Mouse (Mus musculus) embryo, embryonic 9.5 days (tissue): ENCODE data around the gene Rxfp3.
"Not testable (repeated sequence)": the region's sequence is repeated elsewhere in the genome, so short reads cannot be mapped to it uniquely, and the experiment has no call there.

ENCODE experiments used
- DNase-seq: peaks from one replicate; pipeline ENCODE4 v3.0.0-alpha.2; 2017; ENCODE audit errors: extremely low spot score

The Rxfp3 gene

DNA sequence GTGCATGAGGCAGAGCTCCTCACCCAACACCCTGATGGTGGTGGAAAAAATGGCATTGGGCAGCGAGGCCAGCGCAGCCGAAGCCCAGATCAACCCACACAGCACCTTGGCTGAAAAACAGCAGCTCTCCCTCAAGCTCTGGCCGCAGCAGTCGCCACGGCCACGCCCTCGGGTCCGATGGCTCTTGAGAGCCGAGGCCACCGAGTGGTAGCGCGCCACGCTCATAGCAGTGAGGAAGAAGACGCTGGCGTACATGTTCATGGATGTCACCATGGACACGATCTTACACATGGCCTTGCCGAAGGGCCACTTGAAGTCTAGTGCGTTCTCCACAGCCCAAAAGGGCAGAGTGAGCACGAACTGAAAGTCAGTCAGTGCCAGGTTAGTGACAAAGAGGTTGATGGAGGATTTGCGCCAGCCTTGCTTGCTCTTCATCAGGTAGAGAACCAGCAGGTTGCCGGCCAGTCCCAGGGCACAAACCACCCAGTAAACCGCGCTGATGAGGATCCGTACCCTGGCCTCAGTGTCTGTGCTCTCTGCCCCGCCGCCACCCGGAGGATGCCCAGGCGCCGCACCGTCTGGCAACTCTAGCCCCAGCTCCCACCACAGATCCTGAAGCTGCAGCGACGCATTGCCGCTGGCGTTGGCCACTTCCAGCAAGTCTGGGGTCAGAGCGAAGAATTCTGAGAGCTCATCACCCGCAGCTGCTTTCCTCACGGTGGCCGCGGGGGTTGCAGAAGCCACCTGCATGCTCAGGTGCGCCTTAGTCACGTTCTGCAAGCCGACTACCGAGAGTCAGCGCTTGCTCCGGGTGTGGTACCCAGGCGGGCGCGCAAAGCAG lies 1.0 kb downstream of the Rxfp3 start:
- DNase-seq, result peak; percentile 32

DNA sequence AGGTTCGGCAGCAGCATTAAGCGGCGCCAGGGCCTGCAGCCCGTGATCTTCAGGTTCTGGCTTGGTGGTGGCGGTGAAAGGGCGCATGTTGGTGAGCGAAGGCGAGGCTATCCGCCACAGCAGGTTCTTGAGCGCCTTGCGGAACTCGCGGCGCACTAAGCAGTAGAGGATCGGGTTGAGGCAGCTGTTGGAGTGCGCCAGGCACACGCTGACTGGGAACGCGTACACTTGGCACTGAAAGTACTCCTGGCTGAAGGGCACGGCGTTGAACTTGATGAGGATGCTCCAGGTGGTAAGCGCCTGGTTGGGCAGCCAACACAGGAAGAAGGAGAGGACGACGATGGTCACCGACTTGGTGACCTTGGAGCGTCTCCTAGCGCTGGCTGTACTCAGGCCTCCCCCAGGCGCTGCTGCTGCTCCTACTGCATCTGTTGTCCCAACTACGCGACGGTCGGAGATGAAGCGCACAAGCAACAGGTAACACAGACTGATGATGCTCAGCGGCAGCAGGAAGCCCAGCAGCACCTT lies 1.8 kb downstream of the Rxfp3 start:
- no peak for DNase-seq

DNA sequence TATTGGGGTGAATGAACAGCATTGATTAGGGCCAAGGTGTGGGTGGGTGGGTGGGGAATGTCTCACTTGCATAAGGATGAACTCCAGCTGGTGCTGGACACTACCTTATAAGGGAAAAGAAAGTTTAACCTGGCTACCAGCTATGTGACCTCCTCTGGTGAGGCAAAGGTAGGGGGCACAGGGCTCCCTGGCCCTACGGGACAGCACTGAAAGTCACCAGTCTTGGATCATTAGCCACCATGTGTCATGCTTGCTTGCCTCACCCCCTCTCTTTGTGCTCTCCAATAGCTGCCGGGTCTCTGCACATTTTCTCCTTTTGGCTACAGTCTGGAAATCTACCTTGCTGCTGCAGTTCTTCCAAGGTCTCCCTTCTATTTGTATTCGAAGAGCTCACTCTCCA lies 7.6 kb downstream of the Rxfp3 start:
- no peak for DNase-seq

DNA sequence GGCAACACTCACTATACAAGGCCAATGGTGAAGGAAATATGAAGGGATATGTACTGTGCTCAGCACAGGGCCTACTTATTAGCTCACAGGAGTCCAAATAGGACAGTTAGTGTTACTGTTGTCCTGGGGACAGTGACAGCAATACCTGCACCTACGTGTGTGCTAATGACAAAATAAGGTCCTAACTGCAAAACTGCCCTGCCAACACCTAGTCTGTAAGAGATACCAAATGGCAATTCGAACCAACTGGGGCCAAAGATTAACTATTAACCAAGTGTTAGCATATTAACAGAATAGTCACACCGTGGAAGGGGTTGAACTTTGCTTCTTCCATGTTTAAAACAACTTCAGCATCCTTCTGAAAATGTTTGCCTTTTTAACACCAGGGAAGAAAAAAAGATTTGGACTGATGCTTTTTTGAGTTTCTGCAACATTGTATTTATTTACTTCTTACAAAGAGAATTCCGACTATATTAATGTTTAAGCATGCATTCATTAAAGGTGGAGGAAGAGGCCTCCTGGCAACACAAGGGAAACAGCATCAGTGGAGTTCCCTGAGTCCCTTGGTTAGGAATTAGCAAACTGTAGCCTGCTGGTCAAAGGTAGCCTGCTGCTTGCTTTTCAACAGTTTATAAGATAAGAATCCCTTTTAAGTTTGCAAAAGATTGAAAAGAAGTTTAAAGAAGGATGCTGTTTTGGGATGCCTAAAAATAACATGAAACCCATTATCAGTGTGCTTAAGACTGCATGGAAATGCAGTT lies 10.8 kb downstream of the Rxfp3 start:
- DNase-seq, result no peak

DNA sequence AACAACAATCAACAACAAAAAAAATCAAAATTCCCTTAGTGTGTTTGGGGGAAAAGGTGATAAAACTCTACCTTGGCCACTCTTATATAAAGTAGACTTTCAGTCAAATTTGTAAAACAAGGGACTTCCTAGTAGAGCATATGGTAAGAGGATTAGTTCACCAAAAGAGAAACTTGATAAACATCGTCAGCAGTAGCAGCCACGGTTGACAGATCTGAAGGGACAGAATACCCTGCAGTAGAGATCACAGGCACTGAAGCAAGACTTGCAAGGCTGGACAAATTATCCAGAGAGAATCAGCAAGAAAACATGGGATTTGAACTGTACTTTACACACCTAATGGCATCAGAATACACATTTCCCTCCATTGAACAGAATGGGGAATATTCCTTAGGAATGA lies 22.9 kb downstream of the Rxfp3 start:
- DNase-seq, result no peak

DNA sequence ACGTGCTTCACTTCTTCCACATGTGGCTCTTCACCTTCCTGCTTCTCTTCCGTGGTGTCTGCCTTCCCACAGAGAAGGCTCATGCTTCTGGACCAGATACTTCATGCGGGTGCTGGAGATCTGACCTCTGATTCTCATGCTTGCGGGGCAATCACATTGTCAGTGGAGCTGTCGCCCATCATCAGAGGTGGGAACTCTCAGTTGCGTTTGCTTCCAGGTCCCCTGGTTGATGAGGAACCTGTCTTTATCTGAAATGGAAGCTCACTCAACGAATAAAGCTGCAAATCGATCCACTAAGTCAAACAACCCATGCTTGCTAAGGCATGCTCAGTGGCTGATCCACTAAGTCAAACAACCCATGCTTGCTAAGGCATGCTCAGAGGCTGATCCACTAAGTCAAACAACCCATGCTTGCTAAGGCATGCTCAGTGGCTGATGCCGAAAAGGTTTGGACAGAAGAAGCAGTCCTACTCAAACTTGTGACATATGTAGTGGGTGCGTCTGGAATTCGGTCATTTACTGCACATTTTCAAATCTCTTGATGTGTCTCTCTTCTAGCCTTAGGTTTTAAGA lies 26.7 kb downstream of the Rxfp3 start:
- DNase-seq, result no peak

DNA sequence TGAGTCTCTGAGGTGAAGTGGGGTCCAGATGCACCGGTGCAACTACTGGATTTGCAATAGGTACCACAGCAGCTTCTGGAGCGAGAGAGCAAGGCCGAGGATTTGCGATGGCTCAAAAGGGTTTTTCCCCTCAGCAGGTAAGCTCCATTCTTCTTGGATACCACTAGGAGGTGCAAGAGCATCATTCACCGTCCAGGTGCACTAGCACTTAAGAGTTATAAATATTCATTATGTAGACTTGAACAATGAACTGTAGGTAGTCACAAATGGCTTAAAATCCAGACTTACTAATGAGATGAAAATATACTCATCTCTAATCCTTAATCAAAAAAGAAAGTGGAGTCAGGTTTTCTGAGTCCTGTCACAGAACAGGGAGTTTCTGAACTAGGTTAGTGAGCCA lies 29.0 kb downstream of the Rxfp3 start:
- DNase-seq, result peak; percentile 18

DNA sequence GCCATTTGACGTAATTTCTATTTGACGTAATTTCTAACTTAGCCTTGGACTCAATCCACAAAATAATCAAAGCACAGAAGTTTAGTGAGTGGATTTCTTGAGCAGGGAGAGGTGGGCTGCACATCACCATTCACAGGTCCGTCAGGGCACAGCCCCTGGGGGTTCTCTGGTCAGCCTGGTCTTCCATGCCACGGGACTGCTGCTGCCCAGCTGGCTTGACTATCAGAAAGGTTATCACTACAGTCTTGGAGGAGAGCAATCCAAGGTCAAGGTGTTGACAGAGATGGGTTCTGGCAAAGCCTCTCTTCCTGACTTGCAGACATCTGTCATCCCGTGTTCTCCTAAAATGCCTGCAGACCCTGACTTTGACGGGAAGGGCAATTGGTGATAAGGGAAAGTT lies 33.1 kb downstream of the Rxfp3 start:
- DNase-seq, result no peak

DNA sequence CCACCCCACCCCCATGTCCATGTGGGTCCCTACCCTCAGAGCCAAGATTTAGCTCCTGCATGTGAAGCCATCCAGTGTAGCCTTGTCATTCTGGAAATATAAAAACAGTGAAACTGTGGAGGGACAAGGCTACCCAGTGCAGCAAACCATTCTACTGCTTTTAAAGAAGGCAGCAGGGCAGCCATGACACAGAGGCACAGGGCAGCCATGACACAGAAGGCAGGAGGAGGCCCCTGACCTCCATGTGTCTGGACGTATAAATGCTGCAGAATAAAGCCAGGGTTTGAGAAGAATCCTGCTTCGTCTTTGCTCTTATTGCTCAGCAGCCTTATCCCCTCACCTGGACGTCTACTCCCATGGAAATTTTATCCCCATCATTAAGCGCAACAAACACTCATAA lies 34.0 kb downstream of the Rxfp3 start:
- DNase-seq, result no peak

DNA sequence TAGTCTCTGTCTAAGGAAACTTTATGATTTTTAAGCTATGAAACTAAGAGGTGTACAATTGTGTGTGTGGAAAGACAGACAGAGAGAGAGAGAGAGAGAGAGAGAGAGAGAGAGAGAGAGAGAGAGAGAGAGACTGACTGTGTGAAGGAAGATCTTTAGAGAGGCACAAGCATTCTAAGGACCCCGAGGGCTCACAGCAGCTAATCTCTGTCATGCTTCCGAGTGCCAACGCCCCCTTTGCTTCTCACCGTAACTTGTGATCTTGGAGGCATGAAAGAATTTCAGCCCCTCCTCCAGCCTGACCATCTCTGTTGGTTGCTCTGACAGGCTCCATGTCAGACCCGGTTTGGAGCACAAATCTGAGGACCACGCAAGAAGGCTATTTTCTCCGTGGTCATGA lies 37.4 kb downstream of the Rxfp3 start, which contains the start of gene Slc45a2:
Slc45a2 (plus strand) TSS at position 301 of the 400 bp plus-strand sequence.
- DNase-seq, result no peak

DNA sequence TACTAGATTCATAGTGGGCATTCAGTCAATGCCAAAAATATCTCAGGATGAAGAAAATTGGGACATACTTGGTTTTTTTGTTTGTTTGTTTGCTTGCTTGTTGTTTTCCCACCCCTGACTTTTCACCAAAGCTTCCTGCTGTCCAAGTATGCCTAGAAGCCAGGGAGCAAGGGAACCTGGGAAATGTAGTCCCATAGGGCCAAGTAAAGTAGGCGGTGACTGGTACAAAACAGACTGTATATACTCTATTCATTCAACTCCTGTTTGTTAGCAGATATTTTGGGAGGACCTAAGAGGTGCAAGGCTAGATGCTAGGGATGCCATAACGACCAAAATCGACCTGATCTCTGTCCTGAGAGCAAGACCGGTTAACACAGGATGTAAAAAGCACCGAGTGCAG lies 38.0 kb downstream of the Rxfp3 start:
- no peak for DNase-seq

DNA sequence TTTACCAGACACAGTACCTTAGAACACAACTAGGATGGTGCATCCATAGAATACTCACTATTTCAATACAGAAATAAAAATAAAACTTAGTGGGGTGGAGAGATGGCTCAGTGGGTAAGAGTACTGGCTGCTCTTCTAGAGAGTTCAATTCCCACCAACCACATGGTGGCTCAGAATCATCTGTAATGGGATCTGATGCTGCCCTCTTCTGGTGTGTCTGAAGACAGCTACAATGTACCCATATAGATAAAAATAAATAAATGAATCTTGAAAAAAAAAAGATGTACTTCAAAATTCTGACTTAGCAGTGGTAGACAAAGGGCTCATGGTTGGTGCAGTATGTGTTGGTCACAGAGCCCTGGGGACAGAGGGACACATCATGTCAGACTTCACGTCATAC lies 46.2 kb downstream of the Rxfp3 start:
- DNase-seq, result no peak

DNA sequence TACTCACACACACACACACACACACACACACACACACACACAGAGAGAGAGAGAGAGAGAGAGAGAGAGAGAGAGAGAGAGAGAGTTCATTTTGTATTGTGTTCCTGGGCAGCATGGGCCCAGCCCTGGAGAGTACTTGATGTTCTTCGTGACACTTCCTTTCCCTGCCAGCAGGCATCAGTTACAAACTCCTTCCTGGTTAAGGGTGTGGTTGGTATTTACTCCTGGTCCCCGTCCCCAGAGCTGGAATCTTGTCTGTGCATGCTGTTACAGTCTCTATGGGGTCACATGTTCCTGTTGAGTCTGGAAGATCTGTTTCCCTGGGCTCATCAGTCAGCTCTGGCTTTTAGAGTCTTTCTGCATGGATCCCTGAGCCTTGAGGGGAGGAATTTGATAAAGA lies 47.4 kb downstream of the Rxfp3 start:
- no peak for DNase-seq

DNA sequence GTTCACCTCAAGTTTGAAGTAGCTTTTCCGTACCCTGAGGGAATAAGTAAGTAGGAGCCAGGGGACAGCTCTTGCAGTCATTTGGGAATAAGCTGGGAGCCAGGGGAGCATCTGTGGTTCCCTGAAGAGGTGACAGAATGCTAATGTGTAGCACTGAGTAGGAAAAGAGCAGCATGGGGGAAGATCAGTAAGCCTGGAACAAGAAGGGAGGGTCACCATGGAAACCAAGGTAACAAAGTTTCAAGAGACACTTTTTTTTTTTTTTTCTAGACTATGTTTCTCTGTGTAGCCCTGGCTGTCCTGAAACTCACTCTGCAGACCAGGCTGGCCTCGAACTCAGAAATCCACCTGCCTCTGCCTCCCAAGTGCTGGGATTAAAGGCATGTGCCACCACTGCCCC lies 51.3 kb downstream of the Rxfp3 start:
- not testable (repeated sequence) for DNase-seq

DNA sequence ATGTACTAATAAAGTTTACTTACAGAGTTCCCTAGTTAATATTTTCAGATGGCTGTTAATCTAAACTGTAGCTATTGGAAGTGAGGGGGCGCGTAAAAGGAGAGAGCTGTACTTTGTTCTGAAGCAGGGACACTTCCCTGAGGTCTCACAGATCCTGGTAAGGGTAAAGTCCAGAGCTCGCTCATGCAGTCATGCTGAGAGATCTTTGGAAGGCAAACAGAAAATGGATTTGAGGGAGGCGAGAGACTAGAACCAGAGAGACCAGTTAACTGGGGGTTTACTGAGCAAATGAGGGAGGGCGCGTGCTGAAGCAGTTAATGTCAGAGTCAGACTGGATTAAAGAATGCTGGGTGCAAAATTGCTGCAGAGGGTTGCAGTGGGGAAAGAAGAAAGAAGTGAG lies 52.0 kb downstream of the Rxfp3 start:
- no peak for DNase-seq
